Mouse (Mus musculus): ENCODE results near the gene Mfap1a. TPM values are rescaled to one million over a fixed set of nuclear protein-coding genes. Genes with fewer than 3 reads are reported as not detected.
A peak's percentile ranks its signal among the peaks of the same experiment; 100 is the strongest.
"Not testable (repeated sequence)": the region's sequence is repeated elsewhere in the genome, so short reads cannot be mapped to it uniquely, and the experiment has no call there.

Mfap1a gene
- polyA plus RNA-seq, 1 experiment from 2014 or later: 20.8 TPM

- 15% methylated on average over 16 of the region's 16 CpGs for whole genome bisulfite sequencing
- Histone ChIP-seq H3K4me3 (replicated peaks) (peak overlapping the region; percentile 38), H3K4me1 (replicated peaks) (peaks cover 9% of the 10 kb centered on the region), H3K4me2 (replicated peaks) (peak overlapping the region; percentile 62), H3K27ac (no peak overlapping the region), H3K36me3 (no peaks in the 10 kb centered on the region), H3K9ac (peak overlapping the region; percentile 28; the same call in 1 of the 2 replicates), H3K9me3 (no peaks in the 10 kb centered on the region), H3K27me3 (replicated peaks) (no peaks in the 10 kb centered on the region)
- ATAC-seq: peak; percentile 81
These were observed 3.1 kb upstream of the Mfap1a start for GRCm38 (mm10) chr2:121509584-121509983.

- Histone ChIP-seq H3K4me3 (replicated peaks) (peak overlapping the region; percentile 64), H3K27ac (no peak overlapping the region), H3K9ac (peak overlapping the region; percentile 60; the same call in 1 of the 2 replicates), H3K36me3 (no peaks in the 10 kb centered on the region), H3K9me3 (no peaks in the 10 kb centered on the region), H3K4me2 (replicated peaks) (peak overlapping the region; percentile 64), H3K4me1 (replicated peaks) (peaks cover 9% of the 10 kb centered on the region), H3K27me3 (replicated peaks) (no peaks in the 10 kb centered on the region)
- WGBS: 43% methylated on average over 2 of the region's 2 CpGs
- ATAC-seq: no peak
These were observed 1.5 kb upstream of the Mfap1a start for GRCm38 (mm10) chr2:121507951-121508330.

GRCm38 (mm10) chr2:121507173-121507950, 897 bp upstream of the Mfap1a start:
- Histone ChIP-seq H3K27ac (no peak overlapping the region; the same call in 1 of the 2 replicates), H3K9ac (peak overlapping the region; percentile 60), H3K9me3 (no peaks in the 10 kb centered on the region), H3K27me3 (replicated peaks) (no peaks in the 10 kb centered on the region), H3K4me1 (replicated peaks) (peaks cover 9% of the 10 kb centered on the region), H3K36me3 (no peaks in the 10 kb centered on the region), H3K4me2 (replicated peaks) (peak overlapping the region; percentile 64), H3K4me3 (replicated peaks) (peak overlapping the region; percentile 64)
- ATAC-seq: no peak
- WGBS: 4% methylated on average over 12 of the region's 12 CpGs

GRCm38 (mm10) chr2:121501550-121501949, 4.9 kb downstream of the Mfap1a start:
- not testable (repeated sequence) for H3K4me1 ChIP-seq (replicated peaks); ATAC-seq; H3K27me3 ChIP-seq (replicated peaks); H3K9ac ChIP-seq; H3K4me3 ChIP-seq (replicated peaks); H3K27ac ChIP-seq; H3K36me3 ChIP-seq; H3K4me2 ChIP-seq (replicated peaks); H3K9me3 ChIP-seq
- 49% methylated on average over 3 of the region's 6 CpGs for WGBS

GRCm38 (mm10) chr2:121484403-121484802, 22.1 kb downstream of the Mfap1a start:
- H3K4me2 ChIP-seq (replicated peaks); H3K9me3 ChIP-seq; H3K27ac ChIP-seq; H3K4me1 ChIP-seq (replicated peaks); H3K36me3 ChIP-seq; H3K4me3 ChIP-seq (replicated peaks); ATAC-seq; H3K9ac ChIP-seq; H3K27me3 ChIP-seq (replicated peaks): not testable (repeated sequence)
- WGBS: 85% methylated on average over 2 of the region's 2 CpGs

- Histone ChIP-seq H3K4me1 (replicated peaks) (no peaks in the 10 kb centered on the region), H3K27ac (no peak overlapping the region), H3K4me2 (replicated peaks) (no peak overlapping the region), H3K9ac (no peak overlapping the region), H3K27me3 (replicated peaks) (no peaks in the 10 kb centered on the region), H3K36me3 (no peaks in the 10 kb centered on the region), H3K4me3 (replicated peaks) (no peak overlapping the region), H3K9me3 (no peaks in the 10 kb centered on the region)
- WGBS: 59% methylated on average over 8 of the region's 8 CpGs
- ATAC-seq: no peak
These were observed 22.9 kb downstream of the Mfap1a start for GRCm38 (mm10) chr2:121483576-121483975.

- not testable (repeated sequence) for H3K9ac ChIP-seq; H3K27ac ChIP-seq; H3K4me1 ChIP-seq (replicated peaks); H3K36me3 ChIP-seq; H3K4me3 ChIP-seq (replicated peaks); H3K9me3 ChIP-seq; H3K4me2 ChIP-seq (replicated peaks); H3K27me3 ChIP-seq (replicated peaks); ATAC-seq
- WGBS: 84% methylated on average over 13 of the region's 13 CpGs
These were observed 25.5 kb downstream of the Mfap1a start for GRCm38 (mm10) chr2:121480916-121481315.

GRCm38 (mm10) chr2:121480498-121480897, 26.0 kb downstream of the Mfap1a start:
- H3K4me1 ChIP-seq (replicated peaks): no peaks in the 10 kb centered on the region
- no peak overlapping the region for H3K27ac ChIP-seq
- WGBS: 54% methylated on average over 3 of the region's 3 CpGs
- H3K27me3 ChIP-seq (replicated peaks): no peaks in the 10 kb centered on the region
- H3K4me3 ChIP-seq (replicated peaks): no peak overlapping the region
- H3K4me2 ChIP-seq (replicated peaks): no peak overlapping the region
- no peak overlapping the region for H3K9ac ChIP-seq
- H3K36me3 ChIP-seq: no peaks in the 10 kb centered on the region
- H3K9me3 ChIP-seq: no peaks in the 10 kb centered on the region
- ATAC-seq: no peak

- ATAC-seq: no peak
- WGBS: 88% methylated on average over 3 of the region's 3 CpGs
- H3K9me3 ChIP-seq: no peaks in the 10 kb centered on the region
- H3K9ac ChIP-seq: no peak overlapping the region
- no peaks in the 10 kb centered on the region for H3K27me3 ChIP-seq (replicated peaks)
- no peaks in the 10 kb centered on the region for H3K4me1 ChIP-seq (replicated peaks)
- no peak overlapping the region for H3K27ac ChIP-seq
- no peak overlapping the region for H3K4me2 ChIP-seq (replicated peaks)
- no peaks in the 10 kb centered on the region for H3K36me3 ChIP-seq
- no peak overlapping the region for H3K4me3 ChIP-seq (replicated peaks)
These were observed 28.8 kb downstream of the Mfap1a start for GRCm38 (mm10) chr2:121477491-121478266.

- not testable (repeated sequence) for H3K9ac ChIP-seq; H3K4me2 ChIP-seq (replicated peaks); H3K4me3 ChIP-seq (replicated peaks); H3K27ac ChIP-seq; ATAC-seq; H3K27me3 ChIP-seq (replicated peaks); H3K4me1 ChIP-seq (replicated peaks); H3K36me3 ChIP-seq; H3K9me3 ChIP-seq
- 94% methylated on average over 2 of the region's 2 CpGs for WGBS
These were observed 31.2 kb downstream of the Mfap1a start for GRCm38 (mm10) chr2:121475306-121475705.

GRCm38 (mm10) chr2:121474180-121474535, 32.3 kb downstream of the Mfap1a start:
- 32% methylated on average over 8 of the region's 8 CpGs for WGBS
- Histone ChIP-seq H3K4me1 (replicated peaks) (no peaks in the 10 kb centered on the region), H3K9me3 (no peaks in the 10 kb centered on the region), H3K4me3 (replicated peaks) (peak overlapping the region; percentile 58), H3K27ac (no peak overlapping the region), H3K4me2 (replicated peaks) (peak overlapping the region; percentile 50), H3K9ac (peak overlapping the region; percentile 63; the same call in 1 of the 2 replicates), H3K27me3 (replicated peaks) (no peaks in the 10 kb centered on the region), H3K36me3 (no peaks in the 10 kb centered on the region)
- peak; percentile 60 for ATAC-seq

- 5% methylated on average over 41 of the region's 41 CpGs for WGBS
- not testable (repeated sequence) for H3K9me3 ChIP-seq; H3K27me3 ChIP-seq (replicated peaks); H3K27ac ChIP-seq; H3K36me3 ChIP-seq; H3K4me1 ChIP-seq (replicated peaks)
- peak within 1 kb of the TSS; percentile 63 for H3K9ac ChIP-seq
- peak; percentile 97 for ATAC-seq
- peak within 1 kb of the TSS; percentile 58 for H3K4me3 ChIP-seq (replicated peaks)
- H3K4me2 ChIP-seq (replicated peaks): peak within 1 kb of the TSS; percentile 75
These were observed 32.9 kb downstream of the Mfap1a start, which contains the start of gene Mfap1b for GRCm38 (mm10) chr2:121473301-121474179. Gene Mfap1b, minus strand, starts transcription at chr2:121474067.

Measured in intestine, embryonic 15.5 days (tissue).